Mouse (Mus musculus): Measurements from ENCODE around the gene Stx16. TPM values are rescaled to one million over a fixed set of nuclear protein-coding genes. Genes with fewer than 3 reads are reported as not detected.

The Stx16 gene
- polyA plus RNA-seq, 1 experiment from 2014 or later, result 3.6 TPM

DNA sequence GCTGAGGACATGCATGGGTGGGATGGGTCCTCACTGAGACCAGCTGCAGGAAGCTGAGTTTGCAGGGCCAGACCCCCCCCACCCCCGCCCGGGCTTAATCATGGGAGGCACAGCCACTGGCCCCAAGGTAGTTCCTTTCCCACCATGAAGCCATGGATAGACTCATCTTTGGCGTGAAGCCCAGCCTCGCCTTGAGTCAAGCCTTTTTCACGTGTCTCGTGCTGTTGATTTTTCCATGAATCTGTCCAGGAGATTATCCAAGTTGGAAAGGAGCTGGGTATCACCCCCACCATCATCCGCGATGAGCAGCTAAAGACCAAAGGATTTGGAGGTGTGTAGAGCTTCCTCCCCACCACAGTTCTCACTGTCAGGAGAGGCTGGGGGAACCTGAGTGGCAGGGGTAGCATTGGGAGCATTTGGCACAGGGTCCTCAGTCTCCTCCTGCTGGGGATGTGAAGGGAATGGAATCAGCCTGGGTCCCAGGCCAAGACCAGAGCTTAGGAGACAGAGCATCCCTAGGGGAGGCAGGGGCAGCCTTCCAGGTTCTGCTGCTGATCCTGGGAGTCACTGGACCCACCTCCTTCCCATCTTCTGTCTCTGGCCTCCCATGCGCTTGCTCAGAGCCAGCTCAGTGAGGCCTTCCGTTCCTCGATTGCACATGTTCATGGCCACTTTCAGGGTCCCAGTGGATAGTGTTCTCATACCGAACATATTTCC is 38.2 kb downstream of the Stx16 start:
- no peak for ATAC-seq (ENCODE audit: low read depth)
- Histone ChIP-seq H3K36me3 (ENCODE audit: control insufficient read depth, insufficient read depth) (no peaks in the 10 kb centered on the region; the same call in 1 of the 2 replicates), H3K4me1 (ENCODE audit: control insufficient read depth, low read depth, low read length) (peaks cover 17% of the 10 kb centered on the region), H3K4me2 (ENCODE audit: low read depth, low read length) (no peak overlapping the region), H3K27me3 (ENCODE audit: control insufficient read depth, insufficient read depth, low read depth, low read length) (no peaks in the 10 kb centered on the region), H3K9ac (ENCODE audit: low read depth, low read length) (no peak overlapping the region), H3K4me3 (ENCODE audit: low read depth, low read length) (no peak overlapping the region), H3K9me3 (replicated peaks; ENCODE audit: control insufficient read depth, low read length) (no peaks in the 10 kb centered on the region), H3K27ac (ENCODE audit: low read length) (no peak overlapping the region)
- 77% methylated on average over 12 of the region's 12 CpGs for WGBS (ENCODE audit: insufficient replicate concordance)

DNA sequence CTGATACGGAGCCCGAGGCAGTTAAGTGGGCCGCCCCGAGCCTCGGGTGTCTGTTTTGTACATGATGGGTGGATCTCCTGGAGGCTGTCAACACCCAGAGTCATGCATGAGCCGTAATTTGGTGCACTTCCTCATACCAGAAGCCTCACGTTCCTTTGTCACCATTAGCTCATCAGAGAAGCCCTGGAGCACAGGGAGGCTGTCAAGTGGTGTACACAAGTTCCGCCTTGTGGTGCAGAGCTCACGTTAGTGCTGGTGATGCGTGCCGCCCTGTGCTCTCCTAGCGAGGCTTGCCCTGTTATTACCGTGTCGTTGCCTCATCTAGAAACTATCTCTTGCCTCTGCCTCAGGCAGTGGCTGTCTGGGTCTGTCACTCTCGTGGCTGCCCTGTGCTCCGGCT is 40.8 kb downstream of the Stx16 start:
- no peaks in the 10 kb centered on the region for H3K4me1 ChIP-seq (ENCODE audit: control insufficient read depth, low read depth, low read length)
- H3K9me3 ChIP-seq (replicated peaks; ENCODE audit: control insufficient read depth, low read length), result no peaks in the 10 kb centered on the region
- H3K4me3 ChIP-seq (ENCODE audit: low read depth, low read length), result no peak overlapping the region
- peaks cover 10% of the 10 kb centered on the region for H3K36me3 ChIP-seq (ENCODE audit: control insufficient read depth, insufficient read depth)
- no peak overlapping the region for H3K9ac ChIP-seq (ENCODE audit: low read depth, low read length)
- H3K27me3 ChIP-seq (ENCODE audit: control insufficient read depth, insufficient read depth, low read depth, low read length), result no peaks in the 10 kb centered on the region
- no peak overlapping the region for H3K4me2 ChIP-seq (ENCODE audit: low read depth, low read length)
- 67% methylated on average over 16 of the region's 16 CpGs for WGBS (ENCODE audit: insufficient replicate concordance)
- no peak for ATAC-seq (ENCODE audit: low read depth)
- H3K27ac ChIP-seq (ENCODE audit: low read length), result no peak overlapping the region

DNA sequence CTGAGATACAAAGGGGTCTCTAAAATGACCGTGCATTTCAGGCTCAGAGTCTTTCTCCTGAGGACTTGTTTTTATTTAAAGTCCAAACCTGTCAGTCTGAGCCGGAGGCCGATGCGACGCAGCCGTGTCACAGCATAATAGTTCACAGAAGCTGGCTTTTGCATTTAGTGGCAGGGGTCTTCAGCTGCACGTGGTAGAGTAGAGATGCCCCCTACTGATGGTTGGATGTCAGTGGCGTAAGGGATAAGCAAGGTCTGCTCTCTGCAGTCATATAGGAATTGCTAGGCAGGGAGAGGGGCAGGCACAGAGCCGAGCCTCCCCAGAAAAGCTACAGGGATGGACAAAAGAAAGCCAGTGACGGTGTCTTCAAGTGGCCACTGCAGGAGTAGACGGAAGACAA is 42.0 kb downstream of the Stx16 start:
- Histone ChIP-seq H3K4me2 (ENCODE audit: low read depth, low read length) (no peak overlapping the region), H3K9ac (ENCODE audit: low read depth, low read length) (no peak overlapping the region), H3K36me3 (ENCODE audit: control insufficient read depth, insufficient read depth) (peaks cover 10% of the 10 kb centered on the region), H3K4me1 (ENCODE audit: control insufficient read depth, low read depth, low read length) (no peaks in the 10 kb centered on the region), H3K4me3 (ENCODE audit: low read depth, low read length) (no peak overlapping the region), H3K27ac (ENCODE audit: low read length) (no peak overlapping the region), H3K9me3 (replicated peaks; ENCODE audit: control insufficient read depth, low read length) (no peaks in the 10 kb centered on the region), H3K27me3 (ENCODE audit: control insufficient read depth, insufficient read depth, low read depth, low read length) (no peaks in the 10 kb centered on the region)
- 77% methylated on average over 11 of the region's 11 CpGs for WGBS (ENCODE audit: insufficient replicate concordance)
- no peak for ATAC-seq (ENCODE audit: low read depth)

DNA sequence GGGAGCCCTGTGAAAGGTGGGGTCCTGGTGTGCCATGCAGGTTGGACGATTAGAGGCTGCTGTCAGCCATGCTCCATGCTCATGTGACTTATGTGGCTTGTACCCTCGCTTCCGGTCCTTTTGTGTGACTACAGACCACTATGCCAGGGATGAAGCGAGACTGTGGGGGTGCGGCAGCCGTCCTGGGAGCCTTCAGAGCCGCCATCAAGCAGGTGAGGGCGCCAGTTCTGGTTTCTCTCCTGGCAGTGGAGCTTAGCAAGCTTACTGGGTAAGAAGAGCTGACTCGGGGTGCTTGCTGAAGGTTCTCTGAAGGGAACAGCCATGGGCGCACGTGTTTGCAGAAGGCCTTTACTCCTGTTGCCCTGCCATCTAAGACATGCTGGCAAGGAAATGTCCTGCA is 43.2 kb downstream of the Stx16 start:
- H3K27ac ChIP-seq (ENCODE audit: low read length), result no peak overlapping the region
- peaks cover 16% of the 10 kb centered on the region for H3K36me3 ChIP-seq (ENCODE audit: control insufficient read depth, insufficient read depth)
- no peak overlapping the region for H3K4me3 ChIP-seq (ENCODE audit: low read depth, low read length)
- H3K4me1 ChIP-seq (ENCODE audit: control insufficient read depth, low read depth, low read length), result no peaks in the 10 kb centered on the region
- H3K27me3 ChIP-seq (ENCODE audit: control insufficient read depth, insufficient read depth, low read depth, low read length), result no peaks in the 10 kb centered on the region
- WGBS (ENCODE audit: insufficient replicate concordance), result 75% methylated on average over 11 of the region's 11 CpGs
- ATAC-seq (ENCODE audit: low read depth), result no peak
- H3K4me2 ChIP-seq (ENCODE audit: low read depth, low read length), result no peak overlapping the region
- H3K9me3 ChIP-seq (replicated peaks; ENCODE audit: control insufficient read depth, low read length), result no peaks in the 10 kb centered on the region
- H3K9ac ChIP-seq (ENCODE audit: low read depth, low read length), result no peak overlapping the region

DNA sequence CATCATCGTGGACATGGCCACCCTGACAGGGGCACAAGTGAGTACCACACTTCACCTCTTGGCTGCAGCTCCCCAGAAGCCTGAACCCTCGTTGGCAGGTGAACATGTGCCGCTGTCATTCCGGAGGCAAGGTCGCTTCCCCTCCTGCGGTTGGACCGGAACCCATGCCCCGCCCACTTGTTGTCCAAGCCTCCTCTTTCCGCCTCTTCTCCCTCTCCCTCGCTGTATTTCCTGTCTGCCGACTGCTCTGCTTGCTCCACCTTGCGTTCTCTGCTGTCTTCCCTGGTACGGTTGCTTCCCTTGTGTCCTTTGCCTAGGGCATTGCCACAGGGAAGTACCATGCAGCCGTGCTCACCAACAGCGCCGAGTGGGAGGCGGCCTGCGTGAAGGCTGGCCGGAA is 44.5 kb downstream of the Stx16 start:
- Histone ChIP-seq H3K9ac (ENCODE audit: low read depth, low read length) (no peak overlapping the region), H3K36me3 (ENCODE audit: control insufficient read depth, insufficient read depth) (peaks cover 16% of the 10 kb centered on the region), H3K4me3 (ENCODE audit: low read depth, low read length) (no peak overlapping the region), H3K9me3 (replicated peaks; ENCODE audit: control insufficient read depth, low read length) (no peaks in the 10 kb centered on the region), H3K4me1 (ENCODE audit: control insufficient read depth, low read depth, low read length) (no peaks in the 10 kb centered on the region), H3K4me2 (ENCODE audit: low read depth, low read length) (no peak overlapping the region), H3K27me3 (ENCODE audit: control insufficient read depth, insufficient read depth, low read depth, low read length) (no peaks in the 10 kb centered on the region), H3K27ac (ENCODE audit: low read length) (no peak overlapping the region)
- 84% methylated on average over 19 of the region's 19 CpGs for WGBS (ENCODE audit: insufficient replicate concordance)
- no peak for ATAC-seq (ENCODE audit: low read depth)

DNA sequence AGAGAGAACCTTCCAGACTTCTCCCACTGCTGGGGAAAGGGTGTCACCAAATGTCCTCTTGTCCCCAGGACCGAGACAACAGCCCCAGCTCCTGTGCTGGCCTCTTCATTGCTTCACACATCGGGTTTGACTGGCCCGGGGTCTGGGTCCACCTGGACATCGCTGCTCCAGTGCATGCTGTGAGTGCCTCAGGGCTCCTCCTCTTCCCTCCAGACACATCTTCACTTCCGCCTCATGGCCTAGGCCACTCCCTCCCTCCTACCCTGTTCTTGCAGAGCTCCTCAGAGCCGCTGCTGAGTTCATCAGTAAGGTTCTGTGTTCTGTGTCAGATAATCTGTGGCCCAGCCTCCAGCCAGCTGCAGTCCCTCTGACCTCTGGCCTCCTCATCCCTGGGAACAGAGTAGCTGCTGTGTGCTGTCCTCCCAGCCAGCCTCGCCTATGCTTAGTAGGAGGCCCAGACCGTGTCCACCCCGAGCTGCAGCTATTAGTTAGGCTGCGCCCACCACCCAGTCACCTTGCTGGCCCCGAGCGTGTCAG is 45.4 kb downstream of the Stx16 start:
- 75% methylated on average over 12 of the region's 12 CpGs for WGBS (ENCODE audit: insufficient replicate concordance)
- Histone ChIP-seq H3K27ac (ENCODE audit: low read length) (no peak overlapping the region), H3K36me3 (ENCODE audit: control insufficient read depth, insufficient read depth) (peaks cover 16% of the 10 kb centered on the region), H3K27me3 (ENCODE audit: control insufficient read depth, insufficient read depth, low read depth, low read length) (no peaks in the 10 kb centered on the region), H3K4me1 (ENCODE audit: control insufficient read depth, low read depth, low read length) (no peaks in the 10 kb centered on the region; the same call in 1 of the 2 replicates), H3K4me2 (ENCODE audit: low read depth, low read length) (no peak overlapping the region), H3K4me3 (ENCODE audit: low read depth, low read length) (no peak overlapping the region), H3K9ac (ENCODE audit: low read depth, low read length) (no peak overlapping the region), H3K9me3 (replicated peaks; ENCODE audit: control insufficient read depth, low read length) (no peaks in the 10 kb centered on the region)
- peak; percentile 12; the same call in 1 of the 2 replicates for ATAC-seq (ENCODE audit: low read depth)

DNA sequence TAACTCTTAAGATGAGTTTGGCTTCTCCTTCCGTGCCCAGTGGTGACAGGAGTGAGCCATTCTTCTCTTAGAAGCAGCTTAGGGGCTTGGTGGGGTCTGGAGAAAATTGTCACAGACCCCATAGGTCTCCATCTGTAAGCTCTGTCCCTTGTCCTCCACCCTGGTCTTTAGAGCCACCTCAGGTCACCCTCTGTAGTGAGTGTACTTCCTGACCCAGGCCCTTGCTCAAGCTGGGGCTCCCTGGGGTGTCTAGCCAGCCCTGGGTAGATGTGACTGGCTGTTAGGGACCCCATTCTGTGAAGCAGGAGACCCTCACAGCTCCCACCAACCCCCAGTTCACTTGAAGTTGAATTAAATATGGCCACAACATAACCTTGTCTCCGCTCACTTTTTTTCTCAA is 46.2 kb downstream of the Stx16 start:
- Histone ChIP-seq H3K36me3 (ENCODE audit: control insufficient read depth, insufficient read depth) (peaks cover 16% of the 10 kb centered on the region), H3K4me3 (ENCODE audit: low read depth, low read length) (no peak overlapping the region), H3K9me3 (replicated peaks; ENCODE audit: control insufficient read depth, low read length) (no peaks in the 10 kb centered on the region), H3K9ac (ENCODE audit: low read depth, low read length) (no peak overlapping the region), H3K4me1 (ENCODE audit: control insufficient read depth, low read depth, low read length) (no peaks in the 10 kb centered on the region; the same call in 1 of the 2 replicates), H3K27ac (ENCODE audit: low read length) (no peak overlapping the region), H3K27me3 (ENCODE audit: control insufficient read depth, insufficient read depth, low read depth, low read length) (no peaks in the 10 kb centered on the region), H3K4me2 (ENCODE audit: low read depth, low read length) (no peak overlapping the region)
- ATAC-seq (ENCODE audit: low read depth), result no peak
- 69% methylated on average over 2 of the region's 2 CpGs for WGBS (ENCODE audit: insufficient replicate concordance)

DNA sequence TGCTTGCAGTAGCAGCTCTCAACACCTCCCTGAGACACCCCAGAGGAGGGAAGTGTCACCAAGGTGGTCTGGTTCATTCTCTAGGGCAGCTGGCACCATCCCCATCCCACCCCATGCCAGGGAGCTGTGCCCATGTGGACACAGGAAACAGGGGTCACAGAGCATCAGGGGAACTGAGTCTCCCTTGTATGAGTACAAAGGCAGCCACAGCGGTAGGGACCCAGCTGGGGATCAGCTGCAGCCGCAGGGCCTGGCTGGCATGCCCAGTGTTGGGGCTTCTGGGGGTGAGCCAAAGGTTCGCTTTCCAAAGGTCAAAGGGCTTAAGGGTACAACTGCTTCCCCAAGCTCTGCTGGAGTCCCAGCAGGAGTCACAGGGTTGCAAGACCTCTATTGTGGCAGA is 47.6 kb downstream of the Stx16 start:
- no peak overlapping the region for H3K9ac ChIP-seq (ENCODE audit: low read depth, low read length)
- no peak for ATAC-seq (ENCODE audit: low read depth)
- H3K9me3 ChIP-seq (replicated peaks; ENCODE audit: control insufficient read depth, low read length), result no peaks in the 10 kb centered on the region
- H3K4me2 ChIP-seq (ENCODE audit: low read depth, low read length), result no peak overlapping the region
- no peak overlapping the region for H3K4me3 ChIP-seq (ENCODE audit: low read depth, low read length)
- H3K27ac ChIP-seq (ENCODE audit: low read length), result no peak overlapping the region
- no peaks in the 10 kb centered on the region for H3K27me3 ChIP-seq (ENCODE audit: control insufficient read depth, insufficient read depth, low read depth, low read length)
- H3K4me1 ChIP-seq (ENCODE audit: control insufficient read depth, low read depth, low read length), result no peaks in the 10 kb centered on the region; the same call in 1 of the 2 replicates
- 69% methylated on average over 3 of the region's 3 CpGs for WGBS (ENCODE audit: insufficient replicate concordance)
- H3K36me3 ChIP-seq (ENCODE audit: control insufficient read depth, insufficient read depth), result peaks cover 16% of the 10 kb centered on the region

DNA sequence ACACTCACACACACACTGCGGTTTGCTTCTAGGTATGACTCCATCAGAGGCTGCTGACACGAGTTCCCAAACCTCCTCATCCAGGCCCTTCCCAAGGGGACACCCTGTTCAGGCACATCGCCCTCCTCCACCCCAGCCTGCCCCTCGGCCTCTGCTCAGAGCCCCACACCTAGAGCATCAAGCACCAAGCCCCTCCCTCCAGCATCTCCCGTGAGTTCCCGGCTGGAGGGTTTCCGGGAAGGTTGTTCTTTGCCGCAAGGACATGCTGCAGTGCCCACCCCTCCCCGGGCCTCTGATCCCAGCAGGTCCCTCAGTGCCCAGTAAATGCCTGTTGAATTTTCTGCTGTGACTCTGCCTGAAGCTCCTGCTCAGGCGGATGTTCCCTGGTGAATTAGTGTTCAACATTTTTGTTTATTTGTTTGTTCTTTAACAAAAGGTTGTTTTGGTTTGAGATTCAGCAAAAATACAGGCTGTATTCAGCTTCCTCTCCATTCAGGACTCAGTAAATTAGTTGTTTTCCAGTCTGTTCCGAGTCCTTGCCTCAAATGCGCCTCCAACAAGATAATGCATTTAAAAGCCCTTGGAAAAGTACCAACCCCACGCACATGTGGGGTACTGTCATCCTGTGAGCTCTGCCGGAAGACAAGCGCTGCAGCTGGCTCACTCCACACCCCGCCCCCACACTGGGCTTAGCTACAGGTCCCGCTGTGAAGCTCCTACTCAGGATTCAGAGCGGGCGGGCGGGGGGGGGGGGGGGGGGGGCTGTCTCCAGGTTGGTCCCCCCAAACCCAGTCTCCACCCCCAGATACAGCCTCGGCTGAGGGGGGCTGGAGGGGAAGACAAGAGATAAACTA is 50.6 kb downstream of the Stx16 start:
- 0 out of 2 replicates have a peak, but pooled peaks have one; percentile 17 for ATAC-seq (ENCODE audit: low read depth)
- WGBS (ENCODE audit: insufficient replicate concordance), result 12% methylated on average over 19 of the region's 21 CpGs
- H3K9ac ChIP-seq (ENCODE audit: low read depth, low read length), result no peak overlapping the region

More for the DNA sequence above, 50.6 kb downstream of the Stx16 start:
- peaks cover 6% of the 10 kb centered on the region for H3K36me3 ChIP-seq (ENCODE audit: control insufficient read depth, insufficient read depth)
- H3K9me3 ChIP-seq (replicated peaks; ENCODE audit: control insufficient read depth, low read length), result no peaks in the 10 kb centered on the region
- H3K4me1 ChIP-seq (ENCODE audit: control insufficient read depth, low read depth, low read length), result no peaks in the 10 kb centered on the region; the same call in 1 of the 2 replicates
- H3K4me2 ChIP-seq (ENCODE audit: low read depth, low read length), result no peak overlapping the region
- no peak overlapping the region for H3K27ac ChIP-seq (ENCODE audit: low read length)
- H3K4me3 ChIP-seq (ENCODE audit: low read depth, low read length), result no peak overlapping the region
- no peaks in the 10 kb centered on the region for H3K27me3 ChIP-seq (ENCODE audit: control insufficient read depth, insufficient read depth, low read depth, low read length)

All from liver, embryonic 16.5 days (tissue).